Mouse (Mus musculus) left cerebral cortex, postnatal 14 days (tissue): ENCODE data around the gene Trim65. TPM values are rescaled to one million over a fixed set of nuclear protein-coding genes. Genes with fewer than 3 reads are reported as not detected.
A peak's percentile ranks its signal among the peaks of the same experiment; 100 is the strongest.

Experiments
- DNase-seq, 2 experiments: peaks; one replicate each; pipeline ENCODE4 v3.0.0; 2021 to 2022; ENCODE audit warnings: low spot score in 2 of 2, mixed read lengths in 1 of 2
- intact Hi-C: fragments of 180-260 bp; cut with DNase I; formaldehyde crosslinking; loops from one replicate; pipeline ENCODE4 v1.15.1; 2025
- long read RNA-seq, 2 experiments: library from polyadenylated mRNA; stranded (forward); transcript quantifications; one replicate each; pipeline ENCODE4 v2.0.0; 2021
- total RNA-seq, 2 experiments: library from RNA; stranded (reverse); gene quantifications; 2 replicates each; pipeline ENCODE4 v1.2.3; 2021

The Trim65 gene
- 1 to 10 TPM; 5.4 to 7.0 TPM for total RNA-seq
- long read RNA-seq, experiment 1, partial matches to known transcripts = 0 of 1 reads
- long read RNA-seq, experiment 1, other reads (novel, unspliced or antisense) = 0 of 1 reads
- long read RNA-seq, experiment 2, partial matches to known transcripts = 0 of 3 reads
- long read RNA-seq, experiment 2, other reads (novel, unspliced or antisense) = 1 of 3 reads

- peak; percentile 89 to 91 for DNase-seq
- intact Hi-C loops = loop anchor here (1.0 to 5.0 kb wide), 2 partner anchors 43 to 108 kb away; no protein-coding TSS in a partner anchor
Observed at GRCm38 (mm10) chr11:116130488-116131205, at the start of gene Trim65. Gene Trim65, minus strand, starts transcription at chr11:116131128.

GRCm38 (mm10) chr11:116178411-116179121 lies 47.6 kb upstream of the Trim65 start:
- DNase-seq = no peak
- intact Hi-C loops = no loop called here

GRCm38 (mm10) chr11:116176010-116176409 lies 45.1 kb upstream of the Trim65 start:
- intact Hi-C loops = no loop called here
- no peak for DNase-seq

- intact Hi-C loops = no loop called here
- no peak for DNase-seq
Observed at GRCm38 (mm10) chr11:116174775-116175448, 44.0 kb upstream of the Trim65 start.

GRCm38 (mm10) chr11:116171959-116172358 lies 41.0 kb upstream of the Trim65 start:
- intact Hi-C loops = no loop called here
- DNase-seq = no peak

GRCm38 (mm10) chr11:116170003-116170800 lies 39.3 kb upstream of the Trim65 start:
- DNase-seq = no peak
- intact Hi-C loops = no loop called here

- intact Hi-C loops = no loop called here
- DNase-seq = no peak
Observed at GRCm38 (mm10) chr11:116169214-116169613, 38.3 kb upstream of the Trim65 start.

- DNase-seq = peak; percentile 95 to 96
- intact Hi-C loops = no loop called here
Observed at GRCm38 (mm10) chr11:116167884-116168439, 37.0 kb upstream of the Trim65 start, which contains the start of gene Fbf1. Gene Fbf1, minus strand, starts transcription at chr11:116168166.

- DNase-seq = peak in 1 of 2 experiments; percentile 37
- intact Hi-C loops = no loop called here
Observed at GRCm38 (mm10) chr11:116167232-116167631, 36.3 kb upstream of the Trim65 start.

GRCm38 (mm10) chr11:116163002-116163401 lies 32.1 kb upstream of the Trim65 start:
- intact Hi-C loops = no loop called here

GRCm38 (mm10) chr11:116162146-116162545 lies 31.2 kb upstream of the Trim65 start:
- intact Hi-C loops = no loop called here
- DNase-seq = peak; percentile 65 to 87

More at GRCm38 (mm10) chr11:116163002-116163401, 32.1 kb upstream of the Trim65 start:
- no peak for DNase-seq

- intact Hi-C loops = no loop called here
Observed at GRCm38 (mm10) chr11:116161312-116161711, 30.4 kb upstream of the Trim65 start.

GRCm38 (mm10) chr11:116150960-116151359 lies 20.0 kb upstream of the Trim65 start:
- intact Hi-C loops = no loop called here
- no peak for DNase-seq

More at GRCm38 (mm10) chr11:116161312-116161711, 30.4 kb upstream of the Trim65 start:
- DNase-seq = no peak

GRCm38 (mm10) chr11:116149341-116149740 lies 18.4 kb upstream of the Trim65 start:
- intact Hi-C loops = no loop called here
- no peak for DNase-seq

- DNase-seq = peak; percentile 30 to 58
Observed at GRCm38 (mm10) chr11:116148761-116149221, 17.9 kb upstream of the Trim65 start.

GRCm38 (mm10) chr11:116146294-116146985 lies 15.5 kb upstream of the Trim65 start:
- DNase-seq = peak; percentile 65 to 67
- intact Hi-C loops = no loop called here

More at GRCm38 (mm10) chr11:116148761-116149221, 17.9 kb upstream of the Trim65 start:
- intact Hi-C loops = no loop called here

- no peak for DNase-seq
- intact Hi-C loops = no loop called here
Observed at GRCm38 (mm10) chr11:116145481-116146293, 14.8 kb upstream of the Trim65 start.
